9 mouse cellular contexts compared by ENCODE assay signal in genomic region chr15:102625687-102626055, GRCm38 (mm10). TPM values are rescaled to one million over a fixed set of nuclear protein-coding genes. Genes with fewer than 3 reads are reported as not detected.
DNase-seq lines count a peak whose midpoint lies in the region; ATAC-seq and TF ChIP-seq lines count a peak whose summit lies in the region.
"Had no signal": no experiment of that assay in that cellular context is flagged by ENCODE, and none has a peak within 500 bp of the region (broad histone marks: within the 10 kb centered on the region; RNA-seq: fewer than 3 reads in every experiment).

No protein-coding gene starts in this region.

- no peaks in the 10 kb centered on the region for H3K9me3 ChIP-seq in forebrain, postnatal 0 days (ENCODE audit: low read length)
- H3K9me3 ChIP-seq in liver, embryonic 11.5 days (ENCODE audit: control insufficient read depth, low read length) = no peaks in the 10 kb centered on the region

- TF ChIP-seq POLR2A in small intestine, adult 2 months (IDR thresholded peaks at IDR 0.05; ENCODE audit: low read depth, low read length) = no peak

- H3K9ac ChIP-seq in forebrain, postnatal 0 days = peak overlapping the region; percentile 67
- peak overlapping the region; percentile 79 for H3K9ac ChIP-seq in liver, embryonic 11.5 days (ENCODE audit: low read depth, low read length)

- peak overlapping the region; percentile 80 for H3K4me3 ChIP-seq in layer of hippocampus, adult 2 months
- H3K4me3 ChIP-seq in brown adipose tissue, adult 24 weeks (ENCODE audit: insufficient read depth, low read depth, low read length) = peak overlapping the region; percentile 84
- peak overlapping the region; percentile 57 for H3K4me3 ChIP-seq in forebrain, postnatal 0 days (ENCODE audit: low read depth, low read length)
- peak overlapping the region; percentile 80 for H3K4me3 ChIP-seq in liver, embryonic 11.5 days (ENCODE audit: low read depth, low read length)
- H3K4me3 ChIP-seq in small intestine, adult 2 months (ENCODE audit: low read depth, low read length) = peak overlapping the region; percentile 78

- no peak; the same call in 1 of the 2 replicates for ATAC-seq in forebrain, postnatal 0 days
- no peak for ATAC-seq in liver, embryonic 11.5 days (replicated peaks; ENCODE audit: low FRiP score)

- H3K36me3 ChIP-seq in forebrain, postnatal 0 days (ENCODE audit: insufficient read depth) = no peaks in the 10 kb centered on the region
- H3K36me3 ChIP-seq in liver, embryonic 11.5 days (ENCODE audit: control insufficient read depth, insufficient read depth, low read length) = no peaks in the 10 kb centered on the region
- H3K36me3 ChIP-seq in small intestine, adult 2 months (ENCODE audit: control insufficient read depth, insufficient read depth, low read length) = peaks cover 1% of the 10 kb centered on the region; the same call in 1 of the 2 replicates

- peaks cover 5% of the 10 kb centered on the region; the same call in 1 of the 2 replicates for H3K4me1 ChIP-seq in brown adipose tissue, adult 24 weeks (ENCODE audit: control insufficient read depth, insufficient read depth, insufficient read length, low read length)
- H3K4me1 ChIP-seq in forebrain, postnatal 0 days (ENCODE audit: insufficient read depth) = peaks cover 5% of the 10 kb centered on the region; the same call in 1 of the 2 replicates
- H3K4me1 ChIP-seq in liver, embryonic 11.5 days (replicated peaks; ENCODE audit: control insufficient read depth, insufficient read depth, low read length) = peaks cover 16% of the 10 kb centered on the region
- H3K4me1 ChIP-seq in small intestine, adult 2 months (ENCODE audit: control insufficient read depth, insufficient read depth, insufficient read length, low read length) = 0 out of 2 replicates have a peak, but pooled peaks cover 2% of the 10 kb centered on the region

- WGBS in forebrain, postnatal 0 days = 1% methylated on average over 18 of the region's 18 CpGs
- under 1% methylated on average over 18 of the region's 18 CpGs for WGBS in liver, embryonic 11.5 days
- under 1% methylated on average over 18 of the region's 18 CpGs for WGBS in small intestine, adult 2 months

- TF ChIP-seq CTCF in layer of hippocampus, adult 2 months (conservative IDR thresholded peaks at IDR 0.05) = 0 out of 2 replicates have a peak, but pooled peaks have one; percentile 5
- peak; percentile 21 for TF ChIP-seq CTCF in forebrain, postnatal 0 days (IDR thresholded peaks at IDR 0.05; ENCODE audit: low read depth)
- TF ChIP-seq CTCF in small intestine, adult 2 months (IDR thresholded peaks at IDR 0.05; ENCODE audit: extremely low read depth, insufficient read length, insufficient replicate concordance, low read depth, low read length) = no peak

- peak in 1 of 2 experiments; percentile 18 for DNase-seq in layer of hippocampus, adult 2 months (ENCODE audit: low spot score in 2 of 2)
- DNase-seq in layer of hippocampus, postnatal 36 days = no peak
- DNase-seq in forebrain, postnatal 0 days = no peak
- DNase-seq in liver, embryonic 11.5 days (ENCODE audit: low spot score) = no peak
- DNase-seq in urinary bladder, adult 18-20 months (ENCODE audit: low spot score in 2 of 2) = no peak
- DNase-seq in embryo, embryonic 11 days = no peak

- H3K4me2 ChIP-seq in forebrain, postnatal 0 days (ENCODE audit: low read depth) = peak overlapping the region; percentile 75
- H3K4me2 ChIP-seq in liver, embryonic 11.5 days = peak overlapping the region; percentile 92

- peak overlapping the region; percentile 99 for H3K27ac ChIP-seq in layer of hippocampus, adult 2 months
- peak overlapping the region; percentile 4; the same call in 1 of the 2 replicates for H3K27ac ChIP-seq in brown adipose tissue, adult 24 weeks (replicated peaks; ENCODE audit: low read depth, low read length)
- H3K27ac ChIP-seq in forebrain, postnatal 0 days (ENCODE audit: low read depth, low read length) = peak overlapping the region; percentile 91
- peak overlapping the region; percentile 93 for H3K27ac ChIP-seq in liver, embryonic 11.5 days (ENCODE audit: low read depth, low read length)
- peak overlapping the region; percentile 58 for H3K27ac ChIP-seq in small intestine, adult 2 months (ENCODE audit: insufficient read depth, low read depth, low read length)

- no peaks in the 10 kb centered on the region for H3K27me3 ChIP-seq in forebrain, postnatal 0 days (ENCODE audit: insufficient read depth, low read length)
- H3K27me3 ChIP-seq in liver, embryonic 11.5 days (replicated peaks; ENCODE audit: control insufficient read depth, insufficient read depth, low read length) = no peaks in the 10 kb centered on the region
- H3K27me3 ChIP-seq in small intestine, adult 2 months (ENCODE audit: control insufficient read depth, insufficient read depth, low read length) = no peaks in the 10 kb centered on the region

RNA-seq across cellular contexts. Expression of gene Atf7, which starts 0.4 kb away (rescaled TPM):
- 10 to 100 TPM; 45.5 to 46.4 TPM for total RNA-seq in layer of hippocampus, adult 2 months (2021)
- 10 to 100 TPM; 40.4 to 45.0 TPM for total RNA-seq in layer of hippocampus, postnatal 36 days (2021)
- polyA plus RNA-seq in brown adipose tissue, adult 24 weeks (2012; ENCODE audit: insufficient read depth, insufficient read length, missing spikeins) = 40.1 and 58.7 TPM in 2 replicates
- 9.9 and 13.2 TPM in 2 replicates for total RNA-seq in forebrain, postnatal 0 days (2014; rRNA removed)
- 8.4 and 10.2 TPM in 2 replicates for polyA plus RNA-seq in forebrain, postnatal 0 days (2015; fragmentation: Nextera tagmentation; extraction: Ambion mirVana)
- 14.4 and 17.1 TPM in 2 replicates for polyA plus RNA-seq in liver, embryonic 11.5 days (2014; fragmentation: Nextera tagmentation; extraction: Ambion mirVana)
- 20.4 and 38.6 TPM in 2 replicates for polyA plus RNA-seq in small intestine, adult 2 months (2012; rRNA removed)

RNA-seq across cellular contexts. Expression of gene Gm28047, which starts 0.8 kb away (rescaled TPM):
- not detected for total RNA-seq in layer of hippocampus, adult 2 months (2021)
- 1 to 10 TPM in 1 of 2 experiments, not detected in 1; 3.1 TPM for total RNA-seq in layer of hippocampus, postnatal 36 days (2021)
- polyA plus RNA-seq in brown adipose tissue, adult 24 weeks (2012; ENCODE audit: insufficient read depth, insufficient read length, missing spikeins) = 0.75 TPM in 1 of 2 replicates, not detected in the other
- not detected in 2 replicates for total RNA-seq in forebrain, postnatal 0 days (2014; rRNA removed)
- polyA plus RNA-seq in forebrain, postnatal 0 days (2015; fragmentation: Nextera tagmentation; extraction: Ambion mirVana) = 0.74 TPM in 1 of 2 replicates, not detected in the other
- polyA plus RNA-seq in liver, embryonic 11.5 days (2014; fragmentation: Nextera tagmentation; extraction: Ambion mirVana) = not detected in 2 replicates
- polyA plus RNA-seq in small intestine, adult 2 months (2012; rRNA removed) = not detected in 2 replicates
- polyA plus RNA-seq: brain, embryonic 14.5 days had no signal

RNA-seq across cellular contexts. Expression of gene Atp5g2, which starts 46.5 kb away (rescaled TPM):
- total RNA-seq in layer of hippocampus, adult 2 months (2021) = 10 to 100 TPM; 11.0 to 11.5 TPM
- 10 to 100 TPM; 10.6 to 17.2 TPM for total RNA-seq in layer of hippocampus, postnatal 36 days (2021)
- 209 and 274 TPM in 2 replicates for polyA plus RNA-seq in brown adipose tissue, adult 24 weeks (2012; ENCODE audit: insufficient read depth, insufficient read length, missing spikeins)
- 75.2 and 170 TPM in 2 replicates for total RNA-seq in forebrain, postnatal 0 days (2014; rRNA removed)
- polyA plus RNA-seq in forebrain, postnatal 0 days (2015; fragmentation: Nextera tagmentation; extraction: Ambion mirVana) = 63.5 and 75.3 TPM in 2 replicates
- polyA plus RNA-seq in liver, embryonic 11.5 days (2014; fragmentation: Nextera tagmentation; extraction: Ambion mirVana) = 60.2 and 74.2 TPM in 2 replicates
- polyA plus RNA-seq in small intestine, adult 2 months (2012; rRNA removed) = 110 and 295 TPM in 2 replicates

Comparison
In these comparisons a context has a peak if more than half of its experiments do, and no peak if none do; other contexts are left out.
1. H3K27ac ChIP-seq: peak in every context shown above with its lines; median percentile 99 in layer of hippocampus, adult 2 months; 93 in liver, embryonic 11.5 days; 91 in forebrain, postnatal 0 days; 58 in small intestine, adult 2 months; 4 in brown adipose tissue, adult 24 weeks.